Mouse (Mus musculus) heart, adult 2 months (tissue): Measurements from ENCODE around the gene Phf7.

ENCODE experiments used
- CTCF ChIP-seq: fragments of 200-600 bp; IDR thresholded peaks from 2 replicates; pipeline ENCODE4 v1.8.1; 2022; ENCODE audit warnings: antibody characterized with exemption, mild to moderate bottlenecking, moderate library complexity
- EP300 ChIP-seq: fragments of 200-500 bp; IDR thresholded peaks from 2 replicates; pipeline ENCODE4 v1.6.1; 2011; ENCODE audit warnings: low read depth, low read length, control low read depth; ENCODE audit not compliant: insufficient read depth

DNA sequence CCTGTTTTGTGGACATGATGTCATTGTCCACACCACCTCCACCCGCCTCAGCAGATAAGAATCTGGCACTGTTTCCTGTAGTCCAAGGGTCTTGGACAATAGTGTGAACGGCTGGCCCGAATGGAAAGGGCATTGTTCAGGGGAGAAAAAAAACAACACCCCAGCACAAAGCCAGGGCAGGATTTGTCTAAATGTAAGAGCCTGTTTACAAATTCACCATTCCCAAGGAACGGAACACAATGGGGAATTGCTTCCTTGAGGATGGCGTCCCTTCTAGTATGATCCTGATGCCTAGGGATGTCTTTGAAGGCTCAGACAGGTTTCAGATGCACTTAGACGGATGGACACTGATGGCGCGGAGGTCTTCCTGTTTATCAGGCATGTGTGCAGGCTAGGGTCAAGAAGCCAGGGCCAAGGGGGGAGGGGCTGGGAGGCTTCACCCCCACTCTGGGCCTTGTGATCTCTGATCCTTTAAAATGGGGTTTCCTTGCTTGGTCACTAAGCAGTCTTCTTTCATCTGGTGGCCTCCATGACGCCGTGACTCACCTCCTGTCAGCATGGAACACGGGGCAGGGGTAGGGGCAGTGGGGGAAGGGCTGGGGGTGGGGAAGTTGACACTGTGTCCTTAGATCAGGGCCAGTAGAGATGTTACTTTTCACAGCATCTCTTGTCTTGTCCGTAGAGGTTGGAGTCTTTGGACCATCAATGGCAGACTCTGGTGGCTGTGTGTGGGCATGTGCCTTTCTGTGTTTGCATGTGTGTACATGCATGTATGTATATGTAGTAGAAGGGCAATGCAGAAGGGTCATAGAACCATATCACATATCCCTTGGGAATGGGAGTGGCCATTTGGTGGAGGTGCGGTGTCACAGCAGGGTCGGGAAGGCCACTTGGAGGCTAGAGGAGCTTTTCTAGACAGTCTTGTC lies 17.8 kb downstream of the Phf7 start:
- TF ChIP-seq EP300 (peak; percentile 90; the same call in 1 of the 2 replicates), CTCF (no peak)
